8 mouse cellular contexts compared by ENCODE assay signal in genomic region chr10:11149742-11150125, GRCm38 (mm10). TPM values are rescaled to one million over a fixed set of nuclear protein-coding genes. Genes with fewer than 3 reads are reported as not detected.
DNase-seq lines count a peak whose midpoint lies in the region; ATAC-seq and TF ChIP-seq lines count a peak whose summit lies in the region.

No protein-coding gene starts in this region.

- H3K4me2 ChIP-seq in embryonic facial prominence, embryonic 13.5 days = peak overlapping the region; percentile 79
- H3K4me2 ChIP-seq in intestine, embryonic 14.5 days (ENCODE audit: low read length) = peak overlapping the region; percentile 82
- H3K4me2 ChIP-seq in myocyte (ENCODE audit: low read depth) = peak overlapping the region; percentile 98

- TF ChIP-seq EP300 in heart, adult 2 months (IDR thresholded peaks at IDR 0.05; ENCODE audit: insufficient read depth, low read depth, low read length) = no peak

- no peak for TF ChIP-seq POLR2A in heart, adult 2 months (IDR thresholded peaks at IDR 0.05; ENCODE audit: insufficient read depth, low read depth, low read length)
- TF ChIP-seq POLR2A in myocyte (IDR thresholded peaks at IDR 0.05; ENCODE audit: insufficient read length, low read depth) = no peak

- no peaks in the 10 kb centered on the region for H3K9me3 ChIP-seq in embryonic facial prominence, embryonic 13.5 days
- H3K9me3 ChIP-seq in intestine, embryonic 14.5 days (ENCODE audit: control insufficient read depth, low read length) = no peaks in the 10 kb centered on the region

- peak overlapping the region; percentile 94 for H3K9ac ChIP-seq in heart, adult 2 months (ENCODE audit: low read depth, low read length)
- peak overlapping the region; percentile 92 for H3K9ac ChIP-seq in embryonic facial prominence, embryonic 13.5 days
- H3K9ac ChIP-seq in intestine, embryonic 14.5 days (ENCODE audit: low read length) = peak overlapping the region; percentile 78

- no peak for DNase-seq in heart, adult 2 months
- no peak for DNase-seq in heart, postnatal 14 days
- DNase-seq in intestine, embryonic 14.5 days (ENCODE audit: low spot score) = no peak
- no peak for DNase-seq in left cerebral cortex, postnatal 36 days (ENCODE audit: low spot score in 2 of 2)
- no peak for DNase-seq in urinary bladder, postnatal 14 days (ENCODE audit: low spot score)

- intact Hi-C loops in heart, adult 2 months (cut with DNase I) = loop anchor here (5.0 kb wide), 2 partner anchors 133 to 193 kb away; partner anchors contain the start of genes Epm2a and Fbxo30
- intact Hi-C loops in heart, postnatal 14 days (cut with DNase I) = loop anchor here (2.0 kb wide), 1 partner anchor 131 kb away; the partner anchor contains the start of gene Fbxo30
- intact Hi-C loops in left cerebral cortex, postnatal 36 days (cut with DNase I) = no loop called here

- peak; percentile 21 for ATAC-seq in CD4-positive, CD25-positive, alpha-beta regulatory T cell, adult 4 months
- ATAC-seq in embryonic facial prominence, embryonic 13.5 days (ENCODE audit: insufficient number of reproducible peaks, insufficient read depth, low FRiP score, low TSS enrichment, low read depth) = no peak
- no peak for ATAC-seq in intestine, embryonic 14.5 days (replicated peaks; ENCODE audit: low FRiP score, low TSS enrichment, low read depth)

- H3K36me3 ChIP-seq in heart, adult 2 months (ENCODE audit: control insufficient read depth, insufficient read depth, low read length) = peaks cover 19% of the 10 kb centered on the region
- H3K36me3 ChIP-seq in embryonic facial prominence, embryonic 13.5 days = peaks cover 20% of the 10 kb centered on the region
- peaks cover 32% of the 10 kb centered on the region for H3K36me3 ChIP-seq in intestine, embryonic 14.5 days (ENCODE audit: control insufficient read depth, insufficient read depth, low read length)
- peaks cover 14% of the 10 kb centered on the region for H3K36me3 ChIP-seq in myocyte (ENCODE audit: control insufficient read depth, insufficient read depth)

- under 1% methylated on average over 20 of the region's 20 CpGs for WGBS in heart, adult 2 months
- under 1% methylated on average over 20 of the region's 20 CpGs for WGBS in embryonic facial prominence, embryonic 13.5 days
- WGBS in intestine, embryonic 14.5 days = 0% methylated on average over 20 of the region's 20 CpGs

- TF ChIP-seq CTCF in heart, adult 2 months (IDR thresholded peaks at IDR 0.05) = no peak

- peaks cover 9% of the 10 kb centered on the region; the same call in 1 of the 2 replicates for H3K4me1 ChIP-seq in heart, adult 2 months (ENCODE audit: control insufficient read depth, insufficient read depth, low read length)
- H3K4me1 ChIP-seq in embryonic facial prominence, embryonic 13.5 days = peaks cover 24% of the 10 kb centered on the region
- peaks cover 9% of the 10 kb centered on the region for H3K4me1 ChIP-seq in intestine, embryonic 14.5 days (replicated peaks; ENCODE audit: control insufficient read depth, insufficient read depth, low read length)

- 0 out of 2 replicates have a peak, but pooled peaks cover 4% of the 10 kb centered on the region for H3K79me2 ChIP-seq in heart, adult 2 months (replicated peaks; ENCODE audit: control insufficient read depth, insufficient read depth, low read length)
- peaks cover 40% of the 10 kb centered on the region for H3K79me2 ChIP-seq in myocyte (ENCODE audit: control insufficient read depth, insufficient read depth)

- H3K27me3 ChIP-seq in heart, adult 2 months (ENCODE audit: control insufficient read depth, insufficient read depth, low read length) = no peaks in the 10 kb centered on the region
- H3K27me3 ChIP-seq in embryonic facial prominence, embryonic 13.5 days = no peaks in the 10 kb centered on the region
- H3K27me3 ChIP-seq in intestine, embryonic 14.5 days (replicated peaks; ENCODE audit: control insufficient read depth, insufficient read depth, low read length) = no peaks in the 10 kb centered on the region
- no peaks in the 10 kb centered on the region for H3K27me3 ChIP-seq in myocyte (ENCODE audit: control insufficient read depth, insufficient read depth, insufficient read length)

- H3K4me3 ChIP-seq in heart, adult 2 months = peak overlapping the region; percentile 73
- H3K4me3 ChIP-seq in embryonic facial prominence, embryonic 13.5 days = peak overlapping the region; percentile 98
- H3K4me3 ChIP-seq in intestine, embryonic 14.5 days (ENCODE audit: low read depth, low read length) = peak overlapping the region; percentile 92
- H3K4me3 ChIP-seq in myocyte = peak overlapping the region; percentile 63

- H3K27ac ChIP-seq in heart, adult 2 months = peak overlapping the region; percentile 83
- peak overlapping the region; percentile 83 for H3K27ac ChIP-seq in embryonic facial prominence, embryonic 13.5 days
- peak overlapping the region; percentile 40; the same call in 1 of the 2 replicates for H3K27ac ChIP-seq in intestine, embryonic 14.5 days (ENCODE audit: low read depth)

- peak overlapping the region; percentile 40 for H3ac ChIP-seq in myocyte (ENCODE audit: control insufficient read depth, insufficient read length)

TF ChIP-seq in myocyte, 11 proteins besides CTCF, POLR2A, EP300 and RAD21:
- TF ChIP-seq SRF (IDR thresholded peaks at IDR 0.05; ENCODE audit: control insufficient read depth, insufficient read length, low read depth) (no peak), TCF3 (IDR thresholded peaks at IDR 0.05; ENCODE audit: insufficient read length, low read depth) (no peak), REST (IDR thresholded peaks at IDR 0.05; ENCODE audit: insufficient read depth, insufficient read length) (no peak), USF1 (IDR thresholded peaks at IDR 0.05; ENCODE audit: low read depth) (no peak), POLR2AphosphoS2 (IDR thresholded peaks at IDR 0.05; ENCODE audit: insufficient read length, low read depth) (no peak), CEBPB (IDR thresholded peaks at IDR 0.05; ENCODE audit: insufficient read depth, poor library complexity, severe bottlenecking) (no peak), E2F4 (IDR thresholded peaks at IDR 0.05; ENCODE audit: insufficient read depth) (no peak), MAX (IDR thresholded peaks at IDR 0.05; ENCODE audit: low read depth) (no peak), MYOD1 (IDR thresholded peaks at IDR 0.05; ENCODE audit: control insufficient read depth in 1 of 3, insufficient read length in 2 of 3, low read depth in 2 of 3) (no peak), TCF12 (IDR thresholded peaks at IDR 0.05; ENCODE audit: insufficient read depth, poor library complexity, severe bottlenecking) (no peak), MYOG (IDR thresholded peaks at IDR 0.05; ENCODE audit: control insufficient read depth in 1 of 3, insufficient read depth in 1 of 3, insufficient read length in 2 of 3, low read depth in 2 of 3) (no peak)

RNA-seq across cellular contexts. Expression of gene Shprh, which starts 0.5 kb away (rescaled TPM):
- 10 to 100 TPM; 11.1 TPM for total RNA-seq in heart, adult 2 months (2021)
- 1.9 and 4.0 TPM in 2 replicates for polyA plus RNA-seq in heart, adult 2 months (2012; rRNA removed)
- 10 to 100 TPM; 14.0 to 14.6 TPM for total RNA-seq in heart, postnatal 14 days (2021)
- 10 to 100 TPM; 18.5 to 23.4 TPM for polyA plus RNA-seq in CD4-positive, CD25-positive, alpha-beta regulatory T cell, adult 4 months (2017; shearing (Covaris generic))
- 19.9 and 20.2 TPM in 2 replicates for polyA plus RNA-seq in embryonic facial prominence, embryonic 13.5 days (2015; fragmentation: Nextera tagmentation; extraction: Ambion mirVana)
- 20.6 and 24.1 TPM in 2 replicates for polyA plus RNA-seq in intestine, embryonic 14.5 days (2014; fragmentation: Nextera tagmentation; extraction: Ambion mirVana)
- polyA plus RNA-seq in myocyte (2012; fragmentation: generic; extraction: Trizol) = 2.1 TPM
- total RNA-seq in left cerebral cortex, postnatal 36 days (2021) = 10 to 100 TPM; 41.3 to 46.8 TPM
